Mouse (Mus musculus) kidney, embryonic 16.5 days (tissue): ENCODE measurements around the gene 1700008O03Rik. TPM values are rescaled to one million over a fixed set of nuclear protein-coding genes. Genes with fewer than 3 reads are reported as not detected.

ENCODE experiments used
- ATAC-seq: fragments of 200-750 bp; cut with Nextera tagmentation; 2 replicates; pipeline ENCODE4 v1.8.0; 2017; ENCODE audit warnings: moderate TSS enrichment; ENCODE audit not compliant: low FRiP score, low TSS enrichment
- H3K27ac ChIP-seq: fragments of 300-500 bp; sonication (generic); 2 replicates; pipeline ENCODE4 v1.5.1; 2014; ENCODE audit warnings: low read length
- H3K27me3 ChIP-seq: fragments of 300-500 bp; sonication (generic); 2 replicates; pipeline ENCODE4 v1.6.1; 2014; ENCODE audit warnings: low read length, control low read depth, mixed read lengths; ENCODE audit not compliant: insufficient read depth
- H3K36me3 ChIP-seq: fragments of 300-500 bp; sonication (generic); 2 replicates; pipeline ENCODE4 v1.6.1; 2014; ENCODE audit warnings: low read length, control low read depth, mixed read lengths; ENCODE audit not compliant: insufficient read depth
- H3K4me1 ChIP-seq: fragments of 300-500 bp; sonication (generic); 2 replicates; pipeline ENCODE4 v1.6.1; 2014; ENCODE audit warnings: low read length, control low read depth, mixed read lengths; ENCODE audit not compliant: insufficient read depth
- H3K4me2 ChIP-seq: fragments of 300-500 bp; sonication (generic); replicated peaks from 2 replicates; pipeline ENCODE4 v1.6.1; 2014; ENCODE audit warnings: low read depth, low read length
- H3K4me3 ChIP-seq: fragments of 300-500 bp; sonication (generic); 2 replicates; pipeline ENCODE4 v1.5.1; 2014; ENCODE audit warnings: mild to moderate bottlenecking, low read length
- H3K9ac ChIP-seq: fragments of 300-500 bp; sonication (generic); replicated peaks from 2 replicates; pipeline ENCODE4 v1.6.1; 2014; ENCODE audit warnings: low read length
- H3K9me3 ChIP-seq: fragments of 300-500 bp; sonication (generic); 2 replicates; pipeline ENCODE4 v1.6.1; 2016; ENCODE audit warnings: low read length, control low read depth
- WGBS: fragments of 180-500 bp; shearing (Covaris S2); extraction: QIAGEN DNeasy Blood & Tissue Kit; methylation state at CpG from one replicate; pipeline ENCODE4 v1.1.7; 2014; 5-methylcytosine and 5-hydroxymethylcytosine counted together
- polyA plus RNA-seq: library from polyadenylated mRNA; unstranded; fragments of >200 nt; fragmentation: Nextera tagmentation; extraction: Ambion mirVana; gene quantifications from 2 replicates; pipeline ENCODE4 v1.2.1, GENCODE M21; 2015

The 1700008O03Rik gene
- polyA plus RNA-seq, 1 experiment from 2014 or later, result 1.1 TPM

DNA sequence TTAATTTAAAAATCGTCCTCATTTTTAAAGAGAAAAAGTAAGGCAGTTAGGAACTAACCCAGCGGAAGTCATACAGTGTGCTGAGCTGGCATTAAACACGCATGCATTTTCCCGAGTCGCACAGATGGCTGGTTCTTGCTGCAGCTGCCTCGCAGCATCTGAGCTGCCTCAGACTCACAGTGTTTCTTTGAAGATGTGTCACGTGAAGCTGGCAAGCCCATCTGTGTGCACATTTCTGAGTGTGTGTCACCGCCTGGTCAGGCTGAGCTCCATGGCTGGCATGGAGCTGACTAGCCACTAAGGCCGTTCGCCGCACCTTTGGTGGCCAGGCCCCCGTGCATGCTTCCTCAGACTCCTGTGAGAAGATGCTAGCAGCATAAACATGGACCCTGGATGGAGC, 3.1 kb downstream of the 1700008O03Rik start:
- H3K9me3 ChIP-seq, result peaks cover 4% of the 10 kb centered on the region; the same call in 1 of the 2 replicates
- WGBS, result 77% methylated on average over 12 of the region's 12 CpGs
- no peak for ATAC-seq

GRCm38 (mm10) chr7:44378290-44378689, 7.3 kb downstream of the 1700008O03Rik start:
- no peak overlapping the region for H3K4me3 ChIP-seq
- 37% methylated on average over 4 of the region's 4 CpGs for WGBS

More for the DNA sequence above, 3.1 kb downstream of the 1700008O03Rik start:
- Histone ChIP-seq H3K27me3 (peaks cover 19% of the 10 kb centered on the region), H3K4me1 (peaks cover 8% of the 10 kb centered on the region; the same call in 1 of the 2 replicates), H3K4me3 (no peak overlapping the region), H3K27ac (no peak overlapping the region), H3K4me2 (no peak overlapping the region), H3K36me3 (no peaks in the 10 kb centered on the region), H3K9ac (no peak overlapping the region)

DNA sequence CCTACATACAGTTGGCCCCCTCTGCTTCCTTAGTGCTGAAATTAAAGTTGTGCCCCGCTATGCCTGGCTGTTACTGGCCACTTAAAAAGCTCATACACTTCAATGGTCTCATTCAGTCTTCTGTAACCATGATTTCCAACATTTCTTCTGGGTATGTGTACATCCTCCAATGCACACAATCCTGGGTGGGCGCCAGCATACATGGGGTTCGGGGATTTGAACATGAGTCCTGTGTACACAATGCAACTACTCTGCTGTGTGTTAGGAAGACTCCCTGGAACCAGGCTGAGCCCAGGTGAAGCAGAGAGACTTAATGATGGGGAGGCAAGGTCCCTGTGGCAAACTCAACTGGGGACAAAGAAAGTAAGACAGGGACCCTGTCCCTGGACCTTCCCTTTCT, 9.8 kb downstream of the 1700008O03Rik start:
- ATAC-seq, result no peak
- no peak overlapping the region for H3K27ac ChIP-seq
- no peak overlapping the region for H3K4me2 ChIP-seq
- 69% methylated on average over 3 of the region's 3 CpGs for WGBS
- no peaks in the 10 kb centered on the region for H3K36me3 ChIP-seq
- no peak overlapping the region for H3K9ac ChIP-seq
- peaks cover 15% of the 10 kb centered on the region; the same call in 1 of the 2 replicates for H3K4me1 ChIP-seq
- H3K27me3 ChIP-seq, result no peaks in the 10 kb centered on the region
- peaks cover 4% of the 10 kb centered on the region; the same call in 1 of the 2 replicates for H3K9me3 ChIP-seq
- no peak overlapping the region for H3K4me3 ChIP-seq

More at GRCm38 (mm10) chr7:44378290-44378689, 7.3 kb downstream of the 1700008O03Rik start:
- Histone ChIP-seq H3K9ac (no peak overlapping the region), H3K9me3 (peaks cover 4% of the 10 kb centered on the region; the same call in 1 of the 2 replicates), H3K36me3 (no peaks in the 10 kb centered on the region), H3K27me3 (peaks cover 11% of the 10 kb centered on the region; the same call in 1 of the 2 replicates), H3K4me2 (no peak overlapping the region), H3K4me1 (peaks cover 14% of the 10 kb centered on the region; the same call in 1 of the 2 replicates), H3K27ac (no peak overlapping the region)
- ATAC-seq, result no peak

GRCm38 (mm10) chr7:44375207-44375606, 10.4 kb downstream of the 1700008O03Rik start:
- Histone ChIP-seq H3K4me1 (peaks cover 15% of the 10 kb centered on the region; the same call in 1 of the 2 replicates), H3K4me2 (peak overlapping the region; percentile 76), H3K9ac (peak overlapping the region; percentile 72), H3K9me3 (no peaks in the 10 kb centered on the region), H3K27me3 (no peaks in the 10 kb centered on the region), H3K4me3 (peak overlapping the region; percentile 63), H3K27ac (no peak overlapping the region), H3K36me3 (no peaks in the 10 kb centered on the region)
- 8% methylated on average over 10 of the region's 10 CpGs for WGBS
- ATAC-seq, result no peak

DNA sequence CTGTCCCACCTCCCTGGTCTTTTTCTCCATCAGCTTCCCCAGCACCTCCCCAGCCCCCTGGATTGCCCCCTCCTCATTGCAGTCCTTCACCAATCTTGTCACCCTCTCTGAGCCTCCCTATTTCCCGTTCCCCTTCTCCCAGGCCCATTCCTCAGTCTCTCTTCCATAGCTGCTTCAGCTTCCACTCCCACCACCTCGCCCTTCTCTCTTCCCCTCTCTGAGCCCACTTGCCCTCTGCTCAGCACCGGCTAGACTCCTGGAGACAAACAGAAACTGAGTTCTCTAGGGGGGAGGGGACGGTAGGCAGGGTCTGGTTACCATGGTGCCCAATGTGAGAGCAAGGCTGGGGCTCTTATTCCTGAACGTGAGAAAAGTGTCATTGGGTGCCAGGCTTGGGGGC, 10.9 kb downstream of the 1700008O03Rik start:
- H3K9ac ChIP-seq, result peak overlapping the region; percentile 72
- peaks cover 15% of the 10 kb centered on the region; the same call in 1 of the 2 replicates for H3K4me1 ChIP-seq
- H3K27ac ChIP-seq, result peak overlapping the region; percentile 54; the same call in 1 of the 2 replicates
- peak overlapping the region; percentile 63 for H3K4me3 ChIP-seq
- 2% methylated on average over 5 of the region's 5 CpGs for WGBS
- ATAC-seq, result peak; percentile 19; the same call in 1 of the 2 replicates
- no peaks in the 10 kb centered on the region for H3K27me3 ChIP-seq
- H3K9me3 ChIP-seq, result no peaks in the 10 kb centered on the region
- H3K36me3 ChIP-seq, result no peaks in the 10 kb centered on the region
- peak overlapping the region; percentile 76 for H3K4me2 ChIP-seq

DNA sequence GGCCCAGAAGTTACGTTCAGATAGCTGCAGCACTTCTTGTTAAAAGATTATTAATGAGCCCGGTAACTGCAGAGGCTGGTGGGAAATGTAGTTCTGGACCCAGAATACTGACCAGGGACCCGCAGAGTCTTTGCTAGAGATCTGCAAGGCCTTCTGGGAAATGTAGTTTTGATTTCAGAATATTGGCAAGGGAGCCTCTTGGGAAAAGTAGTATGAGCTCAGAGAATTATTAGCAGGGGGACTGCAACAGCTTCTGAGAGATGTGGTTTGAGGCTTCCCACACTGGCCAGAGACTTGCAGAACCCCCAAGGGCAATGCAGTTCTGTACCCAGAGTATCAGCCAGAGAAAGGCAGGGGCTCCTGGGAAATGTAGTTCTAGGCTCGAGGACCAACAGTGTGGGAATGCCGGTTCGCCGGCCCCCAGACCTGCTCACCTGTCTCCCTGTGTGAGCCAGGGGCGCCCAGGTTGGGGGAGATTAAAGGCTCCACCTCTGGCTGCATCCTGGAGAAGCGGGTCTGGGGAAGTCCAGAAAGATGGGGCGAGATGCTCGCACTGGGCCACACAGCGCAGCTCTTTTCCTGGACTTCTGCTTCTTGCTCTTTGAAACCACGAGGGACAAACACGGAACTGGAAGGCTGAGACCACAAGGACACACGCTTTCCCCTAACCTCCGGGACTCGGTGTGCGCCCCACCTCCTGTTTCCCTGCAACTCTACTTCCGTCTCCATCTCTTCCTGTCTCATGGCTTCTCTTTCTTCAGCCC, 11.5 kb downstream of the 1700008O03Rik start:
- Histone ChIP-seq H3K27me3 (no peaks in the 10 kb centered on the region), H3K27ac (peak overlapping the region; percentile 54; the same call in 1 of the 2 replicates), H3K9ac (peak overlapping the region; percentile 72), H3K4me2 (peak overlapping the region; percentile 76), H3K4me1 (peaks cover 15% of the 10 kb centered on the region; the same call in 1 of the 2 replicates), H3K36me3 (no peaks in the 10 kb centered on the region), H3K9me3 (no peaks in the 10 kb centered on the region), H3K4me3 (peak overlapping the region; percentile 63)
- peak; percentile 94 for ATAC-seq
- 0% methylated on average over 19 of the region's 19 CpGs for WGBS

DNA sequence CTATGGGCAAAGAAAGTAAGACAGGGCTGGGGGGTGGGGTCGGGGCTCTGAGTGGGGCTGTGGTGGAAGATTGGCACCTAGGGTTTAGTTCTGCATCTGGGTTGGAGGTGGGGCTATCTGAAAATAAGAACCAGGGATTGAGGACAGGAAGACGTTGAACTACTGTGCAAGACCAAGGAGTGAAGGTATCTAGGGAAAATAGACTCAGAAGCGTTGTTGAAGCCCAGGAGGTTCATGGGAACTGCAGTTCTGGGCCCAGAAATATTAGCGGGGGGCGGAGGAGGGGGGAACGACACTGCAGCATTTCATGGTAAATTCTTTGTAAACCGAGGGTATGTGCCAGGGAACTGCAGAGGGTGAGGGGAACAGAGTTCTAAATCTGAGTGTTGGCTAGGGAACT, 12.2 kb downstream of the 1700008O03Rik start:
- peak; percentile 50 for ATAC-seq
- H3K27ac ChIP-seq, result no peak overlapping the region

GRCm38 (mm10) chr7:44372678-44373077, 12.9 kb downstream of the 1700008O03Rik start:
- WGBS, result 91% methylated on average over 8 of the region's 8 CpGs
- Histone ChIP-seq H3K9me3 (no peaks in the 10 kb centered on the region), H3K27me3 (no peaks in the 10 kb centered on the region), H3K9ac (no peak overlapping the region), H3K4me2 (no peak overlapping the region), H3K4me3 (no peak overlapping the region), H3K27ac (no peak overlapping the region), H3K4me1 (peaks cover 12% of the 10 kb centered on the region; the same call in 1 of the 2 replicates), H3K36me3 (no peaks in the 10 kb centered on the region)
- ATAC-seq, result no peak

More for the DNA sequence above, 12.2 kb downstream of the 1700008O03Rik start:
- peak overlapping the region; percentile 63 for H3K4me3 ChIP-seq
- peaks cover 13% of the 10 kb centered on the region; the same call in 1 of the 2 replicates for H3K4me1 ChIP-seq
- H3K9ac ChIP-seq, result peak overlapping the region; percentile 64
- H3K36me3 ChIP-seq, result no peaks in the 10 kb centered on the region
- no peaks in the 10 kb centered on the region for H3K27me3 ChIP-seq
- 9% methylated on average over 7 of the region's 7 CpGs for WGBS
- no peaks in the 10 kb centered on the region for H3K9me3 ChIP-seq
- peak overlapping the region; percentile 76 for H3K4me2 ChIP-seq

GRCm38 (mm10) chr7:44360792-44361301, 24.8 kb downstream of the 1700008O03Rik start:
- Histone ChIP-seq H3K9ac (peak overlapping the region; percentile 65; the same call in 1 of the 2 replicates), H3K9me3 (no peaks in the 10 kb centered on the region; the same call in 1 of the 2 replicates), H3K4me1 (peaks cover 37% of the 10 kb centered on the region), H3K36me3 (no peaks in the 10 kb centered on the region), H3K4me2 (peak overlapping the region; percentile 83), H3K27me3 (peaks cover 56% of the 10 kb centered on the region), H3K27ac (no peak overlapping the region), H3K4me3 (peak overlapping the region; percentile 59)
- ATAC-seq, result peak; percentile 21; the same call in 1 of the 2 replicates
- WGBS, result 3% methylated on average over 21 of the region's 21 CpGs
